Mouse (Mus musculus) liver, postnatal 0 days (tissue): ENCODE measurements around the gene Zcchc8. TPM values are rescaled to one million over a fixed set of nuclear protein-coding genes. Genes with fewer than 3 reads are reported as not detected.

ENCODE experiments used
- ATAC-seq: fragments of 200-750 bp; cut with Nextera tagmentation; 2 replicates; pipeline ENCODE4 v1.8.0; 2017; ENCODE audit warnings: mild to moderate bottlenecking, moderate library complexity
- DNase-seq: peaks from one replicate; pipeline ENCODE4 v3.0.0-alpha.2; 2016
- H3K27ac ChIP-seq: fragments of 300-500 bp; sonication (generic); 2 replicates; pipeline ENCODE4 v1.5.1; 2014; ENCODE audit warnings: antibody characterized with exemption, moderate library complexity, mild to moderate bottlenecking, low read depth
- H3K27me3 ChIP-seq: fragments of 300-500 bp; sonication (generic); 2 replicates; pipeline ENCODE4 v1.6.1; 2014; ENCODE audit warnings: low read length, control low read depth, mixed read lengths; ENCODE audit not compliant: insufficient read depth
- H3K36me3 ChIP-seq: fragments of 300-500 bp; sonication (generic); replicated peaks from 2 replicates; pipeline ENCODE4 v1.6.1; 2014; ENCODE audit warnings: mild to moderate bottlenecking, control low read depth, low read length, moderate library complexity, mixed read lengths; ENCODE audit not compliant: insufficient read depth
- H3K4me1 ChIP-seq: fragments of 300-500 bp; sonication (generic); 2 replicates; pipeline ENCODE4 v1.6.1; 2014; ENCODE audit warnings: antibody characterized with exemption, mild to moderate bottlenecking, control low read depth; ENCODE audit not compliant: insufficient read depth
- H3K4me2 ChIP-seq: fragments of 300-500 bp; sonication (generic); 2 replicates; pipeline ENCODE4 v1.6.1; 2014; ENCODE audit warnings: low read depth, mild to moderate bottlenecking, low read length, moderate library complexity, mixed read lengths
- H3K4me3 ChIP-seq: fragments of 300-500 bp; sonication (generic); 2 replicates; pipeline ENCODE4 v1.5.1; 2014; ENCODE audit warnings: low read depth, low read length
- H3K9ac ChIP-seq: fragments of 300-500 bp; sonication (generic); replicated peaks from 2 replicates; pipeline ENCODE4 v1.6.1; 2014; ENCODE audit warnings: mild to moderate bottlenecking, moderate library complexity
- H3K9me3 ChIP-seq: fragments of 300-500 bp; sonication (generic); 2 replicates; pipeline ENCODE4 v1.6.1; 2016; ENCODE audit warnings: mild to moderate bottlenecking, control low read depth, low read length, mixed read lengths
- CTCF ChIP-seq: sonication (generic); IDR thresholded peaks from 2 replicates; pipeline ENCODE4 v1.5.1; 2016; ENCODE audit warnings: antibody characterized with exemption, low read depth
- EP300 ChIP-seq: IDR thresholded peaks from 2 replicates; pipeline ENCODE4 v1.6.1; 2016; ENCODE audit warnings: antibody characterized with exemption, low read depth, mild to moderate bottlenecking
- WGBS: fragments of 180-500 bp; shearing (Covaris S2); extraction: QIAGEN DNeasy Blood & Tissue Kit; methylation state at CpG from one replicate; pipeline ENCODE4 v1.1.7; 2014; ENCODE audit not compliant: insufficient replicate concordance; 5-methylcytosine and 5-hydroxymethylcytosine counted together
- polyA plus RNA-seq: library from polyadenylated mRNA; unstranded; fragments of >200 nt; fragmentation: Nextera tagmentation; extraction: Ambion mirVana; gene quantifications from 2 replicates; pipeline ENCODE4 v1.2.1, GENCODE M21; 2015

Zcchc8 gene
- polyA plus RNA-seq, 1 experiment from 2014 or later: 23.7 TPM

DNA sequence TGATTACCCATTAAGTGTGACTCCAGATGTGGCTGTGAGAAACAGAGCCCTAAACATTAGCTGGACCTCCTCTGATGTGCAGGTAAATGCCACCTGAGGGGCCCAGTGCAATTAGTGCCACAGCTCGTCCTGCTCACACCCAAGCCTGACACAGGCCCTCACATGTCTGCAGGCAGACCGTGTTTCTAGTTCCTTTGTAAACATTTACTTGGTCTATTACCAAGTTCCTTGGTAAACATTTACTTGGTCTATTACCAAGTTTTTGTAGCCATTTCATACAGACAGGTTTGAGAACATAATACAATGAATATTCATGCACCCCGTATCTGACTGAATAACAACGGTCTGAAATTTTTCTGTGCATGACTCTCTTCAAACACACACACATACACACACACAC is 11.3 kb downstream of the Zcchc8 start:
- Histone ChIP-seq H3K4me1 (no peaks in the 10 kb centered on the region), H3K27me3 (no peaks in the 10 kb centered on the region), H3K36me3 (peaks cover 88% of the 10 kb centered on the region), H3K9ac (no peak overlapping the region), H3K4me2 (no peak overlapping the region), H3K27ac (no peak overlapping the region), H3K4me3 (no peak overlapping the region), H3K9me3 (no peaks in the 10 kb centered on the region)
- 79% methylated on average over 4 of the region's 4 CpGs for WGBS
- TF ChIP-seq CTCF: no peak
- no peak for TF ChIP-seq EP300
- DNase-seq (no peak), ATAC-seq (no peak)

DNA sequence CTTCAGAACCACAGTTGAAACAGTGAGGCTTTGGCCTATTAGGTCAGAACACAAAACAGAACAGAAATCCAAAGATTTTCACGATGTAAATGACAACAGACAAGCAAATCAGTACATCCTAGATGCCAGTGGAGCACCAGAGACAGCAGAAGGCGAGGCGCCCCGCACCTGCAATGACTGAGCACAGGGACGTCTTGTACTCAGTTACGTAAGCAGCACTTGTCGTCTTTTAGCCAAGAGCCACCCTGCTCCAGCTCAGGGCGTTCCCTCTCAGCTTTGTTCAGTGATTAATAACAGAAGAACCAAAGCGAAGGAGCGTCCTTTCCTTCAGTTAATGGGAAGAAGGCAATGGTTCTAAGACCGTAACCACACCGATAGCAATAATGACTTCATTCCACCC is 12.3 kb downstream of the Zcchc8 start:
- H3K9me3 ChIP-seq: no peaks in the 10 kb centered on the region
- 86% methylated on average over 12 of the region's 12 CpGs for WGBS
- peaks cover 88% of the 10 kb centered on the region for H3K36me3 ChIP-seq
- H3K27me3 ChIP-seq: no peaks in the 10 kb centered on the region
- H3K27ac ChIP-seq: no peak overlapping the region
- no peak for ATAC-seq
- no peak for DNase-seq
- TF ChIP-seq EP300: no peak
- TF ChIP-seq CTCF: no peak
- no peak overlapping the region for H3K4me3 ChIP-seq
- no peaks in the 10 kb centered on the region for H3K4me1 ChIP-seq
- H3K4me2 ChIP-seq: no peak overlapping the region
- no peak overlapping the region for H3K9ac ChIP-seq

DNA sequence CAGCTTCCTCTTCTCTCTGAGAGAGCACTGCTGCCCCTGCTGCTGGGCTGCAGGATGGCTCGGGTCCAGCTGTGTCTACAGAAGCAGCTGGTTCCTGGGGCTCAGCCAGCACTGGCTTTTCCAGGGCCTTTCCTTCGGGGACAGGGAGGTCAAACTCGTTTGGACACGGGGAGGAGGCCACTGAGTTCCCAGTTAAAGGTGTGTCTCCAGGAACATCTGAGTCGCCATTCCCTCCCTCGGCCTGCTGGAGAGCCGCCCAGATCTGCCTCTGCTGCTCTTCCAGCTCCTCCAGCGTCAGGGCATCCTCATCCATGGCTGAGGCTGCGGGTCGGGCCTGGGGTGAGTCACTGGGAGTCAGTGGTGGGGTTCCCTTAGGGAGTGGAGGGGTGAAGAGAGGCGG is 20.3 kb downstream of the Zcchc8 start:
- no peak overlapping the region for H3K4me3 ChIP-seq
- TF ChIP-seq CTCF: 0 out of 2 replicates have a peak, but pooled peaks have one; percentile 17
- no peak for TF ChIP-seq EP300
- DNase-seq (no peak), ATAC-seq (no peak)
- H3K4me1 ChIP-seq: no peaks in the 10 kb centered on the region
- no peaks in the 10 kb centered on the region for H3K27me3 ChIP-seq
- H3K36me3 ChIP-seq: peaks cover 57% of the 10 kb centered on the region
- WGBS: 67% methylated on average over 11 of the region's 11 CpGs
- no peak overlapping the region for H3K9ac ChIP-seq
- H3K4me2 ChIP-seq: no peak overlapping the region
- no peaks in the 10 kb centered on the region for H3K9me3 ChIP-seq
- no peak overlapping the region for H3K27ac ChIP-seq

DNA sequence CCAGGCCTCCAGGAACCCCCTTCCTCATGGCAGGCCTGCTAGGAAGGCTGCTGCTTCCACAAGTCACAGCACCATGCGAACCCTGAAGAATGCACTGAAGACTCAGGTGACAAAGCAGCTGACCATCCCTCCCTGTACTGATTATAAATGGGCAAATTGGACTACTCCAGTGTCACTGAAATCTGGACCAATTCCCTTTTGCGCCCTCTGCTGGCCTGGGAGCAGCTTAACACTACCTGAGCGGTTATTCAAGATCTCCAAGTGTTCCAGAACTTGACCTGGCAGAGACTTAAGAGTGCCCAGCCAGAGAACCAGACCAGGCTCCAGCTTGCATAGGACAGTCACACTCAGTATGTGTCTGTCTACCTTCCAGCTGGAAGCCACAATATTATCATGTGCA is 21.7 kb downstream of the Zcchc8 start:
- Histone ChIP-seq H3K27me3 (no peaks in the 10 kb centered on the region), H3K36me3 (peaks cover 48% of the 10 kb centered on the region), H3K4me2 (no peak overlapping the region), H3K27ac (no peak overlapping the region), H3K4me3 (no peak overlapping the region), H3K9ac (no peak overlapping the region), H3K4me1 (0 out of 2 replicates have a peak, but pooled peaks cover 3% of the 10 kb centered on the region), H3K9me3 (no peaks in the 10 kb centered on the region)
- DNase-seq: peak; percentile 84
- TF ChIP-seq EP300: no peak
- TF ChIP-seq CTCF: peak; percentile 90
- 33% methylated on average over 3 of the region's 3 CpGs for WGBS
- 0 out of 2 replicates have a peak, but pooled peaks have one; percentile 36 for ATAC-seq

DNA sequence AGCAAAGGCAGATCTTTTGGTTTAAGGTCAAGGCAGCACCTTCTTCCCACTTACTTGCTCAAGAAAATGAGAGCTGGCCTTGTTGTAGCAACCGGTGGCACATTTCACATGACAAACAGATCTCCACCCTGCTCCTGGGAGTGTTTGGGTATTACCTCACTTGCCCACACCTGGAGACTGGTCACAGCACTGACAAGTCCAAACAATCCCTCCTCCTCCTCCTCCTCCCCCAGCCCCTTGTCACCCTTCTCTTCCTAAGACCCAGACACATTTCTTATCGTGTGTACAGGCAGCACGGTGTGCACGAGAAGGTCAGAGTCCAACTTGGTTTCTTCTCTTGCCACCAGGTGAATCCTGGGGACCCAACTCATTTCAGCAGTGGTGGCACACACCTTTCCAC is 23.9 kb downstream of the Zcchc8 start:
- no peaks in the 10 kb centered on the region for H3K27me3 ChIP-seq
- no peak overlapping the region for H3K9ac ChIP-seq
- TF ChIP-seq EP300 (no peak), CTCF (no peak)
- H3K36me3 ChIP-seq: peaks cover 27% of the 10 kb centered on the region
- no peaks in the 10 kb centered on the region for H3K9me3 ChIP-seq
- ATAC-seq (no peak), DNase-seq (no peak)
- 0 out of 2 replicates have a peak, but pooled peaks cover 3% of the 10 kb centered on the region for H3K4me1 ChIP-seq
- H3K4me3 ChIP-seq: no peak overlapping the region
- no peak overlapping the region for H3K4me2 ChIP-seq
- WGBS: 71% methylated on average over 4 of the region's 4 CpGs
- no peak overlapping the region for H3K27ac ChIP-seq

DNA sequence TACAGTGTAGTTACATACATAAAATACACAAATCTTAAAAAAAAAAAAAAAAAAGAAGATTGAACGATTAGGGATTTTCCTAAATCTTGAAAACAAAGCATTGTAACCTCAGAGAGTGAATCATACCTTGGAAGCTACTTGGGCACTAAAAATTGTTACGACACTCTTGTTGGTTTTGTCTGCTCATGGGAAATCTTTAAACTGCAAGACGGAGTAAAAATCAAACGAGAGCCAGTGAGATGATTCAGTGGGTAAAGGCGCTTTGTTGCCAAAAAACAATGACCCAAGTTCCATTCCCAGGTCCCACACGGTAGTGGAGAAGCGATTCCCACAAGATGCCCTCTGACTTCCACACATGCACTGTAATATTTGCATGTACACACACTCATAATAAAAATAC is 24.7 kb downstream of the Zcchc8 start:
- no peak overlapping the region for H3K27ac ChIP-seq
- 82% methylated on average over 7 of the region's 7 CpGs for WGBS
- no peaks in the 10 kb centered on the region for H3K27me3 ChIP-seq
- H3K4me2 ChIP-seq: no peak overlapping the region
- DNase-seq: no peak
- H3K4me3 ChIP-seq: no peak overlapping the region
- no peak for ATAC-seq
- H3K36me3 ChIP-seq: peaks cover 23% of the 10 kb centered on the region
- no peaks in the 10 kb centered on the region for H3K9me3 ChIP-seq
- H3K9ac ChIP-seq: no peak overlapping the region
- H3K4me1 ChIP-seq: 0 out of 2 replicates have a peak, but pooled peaks cover 3% of the 10 kb centered on the region
- TF ChIP-seq CTCF (no peak), EP300 (no peak)

DNA sequence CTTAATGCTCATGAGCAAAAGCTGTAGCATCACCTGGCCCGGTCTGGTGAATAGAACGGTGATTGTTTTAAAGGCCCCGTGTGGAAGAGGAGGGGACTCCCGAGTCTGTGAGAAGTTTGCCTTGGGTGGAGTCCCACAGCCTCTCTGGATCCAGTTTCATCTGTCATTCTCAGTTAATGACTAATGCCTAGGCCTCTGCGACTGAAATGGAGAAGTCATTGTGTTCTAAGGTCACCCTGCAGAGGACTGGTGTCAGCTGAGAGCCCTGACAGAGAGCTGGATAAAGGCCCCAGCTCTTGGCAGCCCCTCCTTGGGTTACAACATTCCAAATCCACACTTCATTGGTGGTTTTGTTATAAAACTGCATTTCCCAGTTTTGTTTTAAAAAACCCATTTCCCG is 26.4 kb downstream of the Zcchc8 start:
- Histone ChIP-seq H3K27ac (no peak overlapping the region), H3K9me3 (no peaks in the 10 kb centered on the region), H3K36me3 (peaks cover 13% of the 10 kb centered on the region), H3K9ac (no peak overlapping the region), H3K27me3 (no peaks in the 10 kb centered on the region), H3K4me3 (no peak overlapping the region), H3K4me1 (0 out of 2 replicates have a peak, but pooled peaks cover 3% of the 10 kb centered on the region), H3K4me2 (no peak overlapping the region)
- 42% methylated on average over 6 of the region's 6 CpGs for WGBS
- TF ChIP-seq EP300 (no peak), CTCF (no peak)
- ATAC-seq (peak; percentile 51; the same call in 1 of the 2 replicates), DNase-seq (no peak)
